Mouse (Mus musculus): ENCODE measurements at regions not wholly inside any gene's neighbourhood (a gene's known extent, or its start where the extent isn't known, plus 50 kb on each side); places are given as distances from the start of the nearest gene placed in this dataset.

DNA sequence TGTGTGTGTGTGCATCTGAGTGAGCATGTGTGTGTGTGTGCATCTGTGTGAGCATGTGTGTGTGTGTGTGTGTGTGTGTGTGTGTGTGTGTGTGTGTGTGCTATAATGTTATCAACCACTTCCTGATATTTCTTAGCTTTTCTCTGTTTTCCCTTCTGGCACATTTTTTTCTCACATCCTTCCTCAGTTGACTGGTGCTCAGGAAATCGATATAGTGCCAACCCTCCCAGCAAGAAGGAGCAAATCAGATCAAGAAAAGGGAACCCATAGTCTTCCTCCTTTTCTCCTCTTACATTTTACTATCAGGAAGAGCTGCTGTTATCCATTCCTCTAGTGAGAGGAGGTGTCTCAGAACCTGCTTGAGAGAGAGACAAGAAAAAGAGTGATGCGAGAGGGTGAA lies 136.1 kb upstream of the Cited2 start:
- Histone ChIP-seq H3K4me3 (ENCODE audit: insufficient read depth in 1 of 2, low read depth in 2 of 2, low read length in 2 of 2) (no peak overlapping the region), H3K9me3 (ENCODE audit: control insufficient read depth, low read length) (no peaks in the 10 kb centered on the region), H3K27me3 (ENCODE audit: control insufficient read depth, insufficient read depth, low read length) (no peaks in the 10 kb centered on the region), H3K9ac (replicated peaks) (no peak overlapping the region), H3K27ac (no peak overlapping the region), H3K4me1 (replicated peaks; ENCODE audit: control insufficient read depth in 2 of 2, insufficient read depth in 2 of 2, low read length in 1 of 2) (peaks cover 24 to 28% of the 10 kb centered on the region in 2 experiments), H3K36me3 (replicated peaks; ENCODE audit: control insufficient read depth, insufficient read depth, low read depth) (no peaks in the 10 kb centered on the region), H3K4me2 (ENCODE audit: low read depth) (no peak overlapping the region)
- ATAC-seq (ENCODE audit: insufficient read depth) = no peak
- no peak for TF ChIP-seq EP300 (IDR thresholded peaks at IDR 0.05; ENCODE audit: low read depth)
- no peak for TF ChIP-seq CTCF (IDR thresholded peaks at IDR 0.05; ENCODE audit: low read depth)
- 46% methylated on average over 2 of the region's 2 CpGs for WGBS (ENCODE audit: insufficient replicate concordance)
- DNase-seq (ENCODE audit: low read depth in 3 of 3, low spot score in 3 of 3) = no peak

DNA sequence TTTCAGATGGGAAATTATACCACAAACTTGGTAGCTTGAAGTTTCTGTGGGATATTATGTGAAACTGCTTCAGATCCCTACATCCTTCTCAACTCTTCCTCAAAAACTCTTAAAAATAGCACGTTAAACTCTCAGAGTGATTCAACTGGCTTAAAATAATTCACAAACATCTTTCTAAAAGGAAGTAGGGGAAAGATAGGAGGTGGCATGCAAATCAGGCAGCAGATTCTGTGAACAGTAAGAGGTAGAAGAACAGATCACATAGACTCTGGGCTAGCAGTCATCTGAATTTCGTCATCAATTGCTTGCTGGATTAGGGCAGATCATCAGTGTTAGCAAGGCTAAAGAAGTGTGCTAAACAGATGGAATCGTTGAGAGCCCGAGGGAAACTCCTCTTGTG lies 133.9 kb upstream of the Cited2 start:
- H3K27me3 ChIP-seq (ENCODE audit: control insufficient read depth, insufficient read depth, low read length) = no peaks in the 10 kb centered on the region
- no peaks in the 10 kb centered on the region for H3K36me3 ChIP-seq (replicated peaks; ENCODE audit: control insufficient read depth, insufficient read depth, low read depth)
- no peak overlapping the region for H3K9ac ChIP-seq (replicated peaks)
- TF ChIP-seq CTCF (IDR thresholded peaks at IDR 0.05; ENCODE audit: low read depth) (no peak), EP300 (IDR thresholded peaks at IDR 0.05; ENCODE audit: low read depth) (no peak)
- peaks cover 32 to 48% of the 10 kb centered on the region in 2 experiments for H3K4me1 ChIP-seq (replicated peaks; ENCODE audit: control insufficient read depth in 2 of 2, insufficient read depth in 2 of 2, low read length in 1 of 2)
- no peak overlapping the region for H3K4me2 ChIP-seq (ENCODE audit: low read depth)
- H3K27ac ChIP-seq = peak overlapping the region; percentile 82
- ATAC-seq (ENCODE audit: insufficient read depth) (no peak), DNase-seq (ENCODE audit: low read depth in 3 of 3, low spot score in 3 of 3) (no peak)
- 57% methylated on average over 4 of the region's 4 CpGs for WGBS (ENCODE audit: insufficient replicate concordance)
- H3K4me3 ChIP-seq (ENCODE audit: insufficient read depth in 1 of 2, low read depth in 2 of 2, low read length in 2 of 2) = no peak overlapping the region
- H3K9me3 ChIP-seq (ENCODE audit: control insufficient read depth, low read length) = no peaks in the 10 kb centered on the region

DNA sequence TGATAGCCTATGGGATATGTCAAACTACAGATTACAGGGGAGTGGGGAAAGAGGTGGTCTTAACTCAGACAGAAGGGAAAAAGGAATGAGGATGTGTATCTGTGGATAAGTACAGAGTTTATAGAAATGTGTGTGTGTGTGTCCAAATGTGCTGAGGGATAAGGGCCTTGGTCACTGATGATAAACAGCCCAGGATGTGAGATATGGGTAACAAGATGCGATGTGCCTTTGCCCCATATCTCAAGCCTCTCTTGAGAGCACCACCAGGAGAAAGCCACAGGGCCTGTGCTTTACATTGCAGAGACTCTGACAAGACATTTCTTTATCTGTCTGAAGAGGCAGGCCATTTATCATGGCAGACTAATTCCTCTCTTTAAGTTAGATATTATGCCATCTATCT lies 132.8 kb upstream of the Cited2 start:
- Histone ChIP-seq H3K27ac (peak overlapping the region; percentile 82), H3K4me3 (ENCODE audit: insufficient read depth in 1 of 2, low read depth in 2 of 2, low read length in 2 of 2) (no peak overlapping the region), H3K36me3 (replicated peaks; ENCODE audit: control insufficient read depth, insufficient read depth, low read depth) (no peaks in the 10 kb centered on the region), H3K9ac (replicated peaks) (no peak overlapping the region), H3K4me1 (replicated peaks; ENCODE audit: control insufficient read depth in 2 of 2, insufficient read depth in 2 of 2, low read length in 1 of 2) (peaks cover 37 to 49% of the 10 kb centered on the region in 2 experiments), H3K9me3 (ENCODE audit: control insufficient read depth, low read length) (no peaks in the 10 kb centered on the region), H3K27me3 (ENCODE audit: control insufficient read depth, insufficient read depth, low read length) (no peaks in the 10 kb centered on the region), H3K4me2 (ENCODE audit: low read depth) (peak overlapping the region; percentile 13)
- peak; percentile 71 to 80 (median 77) for DNase-seq (ENCODE audit: low read depth in 3 of 3, low spot score in 3 of 3)
- TF ChIP-seq EP300 (IDR thresholded peaks at IDR 0.05; ENCODE audit: low read depth) (peak; percentile 96), CTCF (IDR thresholded peaks at IDR 0.05; ENCODE audit: low read depth) (0 out of 2 replicates have a peak, but pooled peaks have one; percentile 5)
- peak; percentile 98 for ATAC-seq (ENCODE audit: insufficient read depth)
- WGBS (ENCODE audit: insufficient replicate concordance) = 13% methylated on average over 1 of the region's 1 CpGs

DNA sequence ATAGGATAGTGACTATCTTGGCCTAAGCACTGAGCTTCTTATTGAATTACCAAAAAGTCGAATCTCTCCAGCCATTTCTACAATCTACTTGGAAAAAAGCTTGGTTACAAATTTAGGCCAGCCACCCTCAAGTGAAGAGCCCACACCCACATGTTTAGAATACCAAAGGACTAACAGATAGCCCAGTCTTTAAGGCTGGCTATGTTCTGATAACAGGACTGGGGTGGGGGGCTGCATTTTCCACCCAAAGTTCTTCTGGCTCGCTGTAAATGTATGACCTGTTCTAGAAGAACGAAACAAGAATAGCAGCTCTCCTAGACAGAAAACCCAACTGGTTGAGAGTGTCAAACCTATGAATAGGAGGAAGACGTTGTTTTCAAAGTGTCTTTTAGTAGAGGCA lies 130.6 kb upstream of the Cited2 start:
- H3K27me3 ChIP-seq (ENCODE audit: control insufficient read depth, insufficient read depth, low read length) = no peaks in the 10 kb centered on the region
- no peak for DNase-seq (ENCODE audit: low read depth in 3 of 3, low spot score in 3 of 3)
- H3K4me2 ChIP-seq (ENCODE audit: low read depth) = no peak overlapping the region
- 36% methylated on average over 4 of the region's 4 CpGs for WGBS (ENCODE audit: insufficient replicate concordance)
- peaks cover 52 to 62% of the 10 kb centered on the region in 2 experiments for H3K4me1 ChIP-seq (replicated peaks; ENCODE audit: control insufficient read depth in 2 of 2, insufficient read depth in 2 of 2, low read length in 1 of 2)
- peak; percentile 51 for TF ChIP-seq EP300 (IDR thresholded peaks at IDR 0.05; ENCODE audit: low read depth)
- no peak for TF ChIP-seq CTCF (IDR thresholded peaks at IDR 0.05; ENCODE audit: low read depth)
- H3K36me3 ChIP-seq (replicated peaks; ENCODE audit: control insufficient read depth, insufficient read depth, low read depth) = no peaks in the 10 kb centered on the region
- H3K4me3 ChIP-seq (ENCODE audit: insufficient read depth in 1 of 2, low read depth in 2 of 2, low read length in 2 of 2) = no peak overlapping the region
- ATAC-seq (ENCODE audit: insufficient read depth) = no peak
- H3K9me3 ChIP-seq (ENCODE audit: control insufficient read depth, low read length) = no peaks in the 10 kb centered on the region
- peak overlapping the region; percentile 32 for H3K27ac ChIP-seq
- H3K9ac ChIP-seq (replicated peaks) = no peak overlapping the region

DNA sequence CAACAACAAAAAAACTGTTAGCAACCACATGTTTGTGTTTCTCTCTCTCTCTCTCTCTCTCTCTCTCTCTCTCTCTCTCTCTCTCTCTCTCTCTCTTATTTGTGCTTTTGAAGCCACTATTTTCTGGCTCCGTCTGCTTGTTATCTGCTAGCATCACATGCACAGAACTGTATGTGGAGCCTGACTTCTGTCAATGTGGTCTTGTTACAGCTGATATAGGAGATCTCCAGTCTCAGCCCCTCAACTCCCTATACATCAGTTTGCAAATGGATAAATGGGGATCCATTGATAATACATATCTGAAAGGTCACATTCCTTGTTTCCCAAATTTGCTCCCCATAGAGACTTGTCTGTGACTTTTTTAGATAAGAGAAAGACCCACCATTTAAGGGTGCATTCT lies 126.9 kb upstream of the Cited2 start:
- Histone ChIP-seq H3K27ac (peak overlapping the region; percentile 16), H3K9ac (replicated peaks) (no peak overlapping the region), H3K27me3 (ENCODE audit: control insufficient read depth, insufficient read depth, low read length) (no peaks in the 10 kb centered on the region), H3K4me3 (ENCODE audit: insufficient read depth in 1 of 2, low read depth in 2 of 2, low read length in 2 of 2) (no peak overlapping the region), H3K4me1 (replicated peaks; ENCODE audit: control insufficient read depth in 2 of 2, insufficient read depth in 2 of 2, low read length in 1 of 2) (peaks cover 66 to 73% of the 10 kb centered on the region in 2 experiments), H3K36me3 (replicated peaks; ENCODE audit: control insufficient read depth, insufficient read depth, low read depth) (no peaks in the 10 kb centered on the region), H3K9me3 (ENCODE audit: control insufficient read depth, low read length) (no peaks in the 10 kb centered on the region), H3K4me2 (ENCODE audit: low read depth) (peak overlapping the region; percentile 23)
- 9% methylated on average over 1 of the region's 1 CpGs for WGBS (ENCODE audit: insufficient replicate concordance)
- DNase-seq (ENCODE audit: low read depth in 3 of 3, low spot score in 3 of 3) (peak; percentile 71 to 79 (median 73)), ATAC-seq (ENCODE audit: insufficient read depth) (peak; percentile 80)
- TF ChIP-seq EP300 (IDR thresholded peaks at IDR 0.05; ENCODE audit: low read depth) = peak; percentile 91
- TF ChIP-seq CTCF (IDR thresholded peaks at IDR 0.05; ENCODE audit: low read depth) = no peak

Data from liver, embryonic 14.5 days (tissue).